Mouse (Mus musculus): Measurements from ENCODE around the gene Olfr819.
"Not testable (repeated sequence)": the region's sequence is repeated elsewhere in the genome, so short reads cannot be mapped to it uniquely, and the experiment has no call there.

The Olfr819 gene

GRCm38 (mm10) chr10:129967166-129967565 is at the start of gene Olfr819:
Gene Olfr819, minus strand, starts transcription at chr10:129967266.
- DNase-seq (ENCODE audit: low spot score) = not testable (repeated sequence)

- no peak for DNase-seq (ENCODE audit: low spot score)
Observed at GRCm38 (mm10) chr10:130012321-130012720, 45.3 kb upstream of the Olfr819 start, which contains the start of gene Olfr820. Gene Olfr820, plus strand, starts transcription at chr10:130012621.

- not testable (repeated sequence) for DNase-seq (ENCODE audit: low spot score)
Observed at GRCm38 (mm10) chr10:130005366-130005765, 38.3 kb upstream of the Olfr819 start.

GRCm38 (mm10) chr10:130004104-130004503 is 37.0 kb upstream of the Olfr819 start:
- not testable (repeated sequence) for DNase-seq (ENCODE audit: low spot score)

GRCm38 (mm10) chr10:129984962-129985361 is 17.9 kb upstream of the Olfr819 start, which contains the start of gene Gm10310:
Gene Gm10310, minus strand, starts transcription at chr10:129985062.
- DNase-seq (ENCODE audit: low spot score) = not testable (repeated sequence)

GRCm38 (mm10) chr10:129981867-129982266 is 14.8 kb upstream of the Olfr819 start:
- DNase-seq (ENCODE audit: low spot score) = not testable (repeated sequence)

- DNase-seq (ENCODE audit: low spot score) = not testable (repeated sequence)
Observed at GRCm38 (mm10) chr10:129976040-129976439, 9.0 kb upstream of the Olfr819 start, which contains the start of gene Olfr247. Gene Olfr247, minus strand, starts transcription at chr10:129976140.

GRCm38 (mm10) chr10:129972994-129973393 is 5.9 kb upstream of the Olfr819 start:
- DNase-seq (ENCODE audit: low spot score) = not testable (repeated sequence)

- not testable (repeated sequence) for DNase-seq (ENCODE audit: low spot score)
Observed at GRCm38 (mm10) chr10:129966232-129966631, 834 bp downstream of the Olfr819 start.

GRCm38 (mm10) chr10:129949000-129949399 is 18.1 kb downstream of the Olfr819 start, which contains the start of gene Olfr818:
Gene Olfr818, minus strand, starts transcription at chr10:129949100.
- no peak for DNase-seq (ENCODE audit: low spot score)

GRCm38 (mm10) chr10:129915497-129915896 is 51.6 kb downstream of the Olfr819 start, which contains the start of gene Olfr816:
Gene Olfr816, minus strand, starts transcription at chr10:129915597.
- DNase-seq (ENCODE audit: low spot score) = no peak
